Mouse (Mus musculus): ENCODE results near the gene Lrfn1. TPM values are rescaled to one million over a fixed set of nuclear protein-coding genes. Genes with fewer than 3 reads are reported as not detected.
"Not testable (repeated sequence)": the region's sequence is repeated elsewhere in the genome, so short reads cannot be mapped to it uniquely, and the experiment has no call there.

Lrfn1 gene
- total RNA-seq, 2 experiments from 2014 or later, result 1.4 to 2.0 TPM

GRCm38 (mm10) chr7:28447101-28447830 lies 4.5 kb upstream of the Lrfn1 start:
- no peak for DNase-seq

- no peak for DNase-seq
Measured at GRCm38 (mm10) chr7:28447865-28448820, 3.6 kb upstream of the Lrfn1 start.

GRCm38 (mm10) chr7:28452361-28453005 lies 703 bp downstream of the Lrfn1 start:
- no peak for DNase-seq

GRCm38 (mm10) chr7:28460361-28460760 lies 8.6 kb downstream of the Lrfn1 start:
- no peak for DNase-seq

GRCm38 (mm10) chr7:28462769-28463168 lies 11.0 kb downstream of the Lrfn1 start:
- no peak for DNase-seq

- DNase-seq, result no peak
Measured at GRCm38 (mm10) chr7:28464416-28465212, 12.8 kb downstream of the Lrfn1 start.

- DNase-seq, result no peak
Measured at GRCm38 (mm10) chr7:28466721-28467212, 15.0 kb downstream of the Lrfn1 start.

GRCm38 (mm10) chr7:28467213-28467751 lies 15.5 kb downstream of the Lrfn1 start:
- DNase-seq, result peak; percentile 60

GRCm38 (mm10) chr7:28476191-28476590 lies 24.4 kb downstream of the Lrfn1 start:
- DNase-seq, result no peak

GRCm38 (mm10) chr7:28477363-28477762 lies 25.6 kb downstream of the Lrfn1 start:
- DNase-seq, result no peak

- DNase-seq, result no peak
Measured at GRCm38 (mm10) chr7:28478854-28479253, 27.1 kb downstream of the Lrfn1 start.

GRCm38 (mm10) chr7:28482854-28483253 lies 31.1 kb downstream of the Lrfn1 start:
- DNase-seq, result no peak

- DNase-seq, result no peak
Measured at GRCm38 (mm10) chr7:28484192-28484591, 32.4 kb downstream of the Lrfn1 start.

GRCm38 (mm10) chr7:28488030-28488491 lies 36.3 kb downstream of the Lrfn1 start:
- no peak for DNase-seq

GRCm38 (mm10) chr7:28490410-28490809 lies 38.6 kb downstream of the Lrfn1 start:
- DNase-seq, result peak; percentile 13

- no peak for DNase-seq
Measured at GRCm38 (mm10) chr7:28490903-28491302, 39.1 kb downstream of the Lrfn1 start.

- no peak for DNase-seq
Measured at GRCm38 (mm10) chr7:28492310-28492709, 40.5 kb downstream of the Lrfn1 start.

- no peak for DNase-seq
Measured at GRCm38 (mm10) chr7:28495426-28495825, 43.6 kb downstream of the Lrfn1 start.

GRCm38 (mm10) chr7:28505585-28505984 lies 53.8 kb downstream of the Lrfn1 start:
- no peak for DNase-seq

GRCm38 (mm10) chr7:28509121-28509520 lies 57.3 kb downstream of the Lrfn1 start:
- DNase-seq, result not testable (repeated sequence)

- DNase-seq, result not testable (repeated sequence)
Measured at GRCm38 (mm10) chr7:28510405-28510974, 58.7 kb downstream of the Lrfn1 start, which contains the start of gene Ifnl2. Gene Ifnl2 (minus strand): TSS chr7:28510455.
